Mouse (Mus musculus) B cell, adult 67 days (primary cell): Measurements from ENCODE around the gene Nap1l3. TPM values are rescaled to one million over a fixed set of nuclear protein-coding genes. Genes with fewer than 3 reads are reported as not detected.

Experiments
- total RNA-seq, 2 experiments: library from RNA; stranded (reverse); gene quantifications; 4 replicates each; pipeline ENCODE4 v1.2.4; 2023

Nap1l3 gene
- under 1 TPM; 0.18 to 0.32 TPM for total RNA-seq

DNA sequence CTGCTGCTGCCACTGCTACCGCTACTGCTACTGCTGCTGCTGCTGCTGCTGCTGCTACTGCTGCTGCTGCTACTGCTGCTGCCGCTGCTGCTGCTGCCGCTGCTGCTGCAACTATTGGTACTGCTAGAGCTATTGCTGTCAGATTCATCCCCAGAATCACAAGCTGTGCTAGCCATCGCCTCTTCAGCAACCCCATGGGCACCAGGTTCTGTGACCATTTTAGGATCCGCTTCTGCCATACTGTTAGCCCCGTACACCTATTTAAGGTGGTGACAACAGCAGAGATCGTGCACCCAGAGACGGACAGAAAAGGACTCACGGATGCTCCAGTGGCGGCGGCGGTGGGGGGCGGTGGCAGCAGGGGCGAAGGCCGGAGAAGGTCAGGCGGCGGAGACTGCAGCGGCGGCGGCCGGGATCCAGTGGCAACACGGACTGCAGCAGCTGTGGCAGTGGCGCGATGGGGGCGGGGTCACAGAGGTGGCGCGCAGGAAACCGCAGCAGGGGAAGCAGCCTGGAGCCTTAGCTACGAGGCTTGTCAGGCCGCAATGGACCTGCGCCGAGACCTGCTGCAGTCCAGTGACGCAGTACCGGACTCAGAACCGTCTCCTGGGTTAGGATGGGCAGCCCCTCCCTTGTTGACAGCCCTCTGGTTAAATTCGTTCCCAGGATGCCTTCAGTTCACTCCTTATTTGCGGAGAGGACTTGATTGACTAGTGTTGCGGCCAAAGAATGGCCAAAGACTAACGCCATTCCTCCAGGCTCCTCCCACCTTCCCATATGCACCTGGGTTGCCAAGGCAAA, at the start of gene Nap1l3:
Gene Nap1l3 (minus strand): TSS at position 621 of the 801 bp plus-strand sequence.

